Mouse (Mus musculus) ES-CJ7 (cell line): Measurements from ENCODE around the gene Dtl.

ENCODE experiments used
- DNase-seq: peaks from one replicate; pipeline ENCODE4 v3.0.0; 2011; ENCODE audit warnings: low read depth, low spot score

Dtl gene

DNA sequence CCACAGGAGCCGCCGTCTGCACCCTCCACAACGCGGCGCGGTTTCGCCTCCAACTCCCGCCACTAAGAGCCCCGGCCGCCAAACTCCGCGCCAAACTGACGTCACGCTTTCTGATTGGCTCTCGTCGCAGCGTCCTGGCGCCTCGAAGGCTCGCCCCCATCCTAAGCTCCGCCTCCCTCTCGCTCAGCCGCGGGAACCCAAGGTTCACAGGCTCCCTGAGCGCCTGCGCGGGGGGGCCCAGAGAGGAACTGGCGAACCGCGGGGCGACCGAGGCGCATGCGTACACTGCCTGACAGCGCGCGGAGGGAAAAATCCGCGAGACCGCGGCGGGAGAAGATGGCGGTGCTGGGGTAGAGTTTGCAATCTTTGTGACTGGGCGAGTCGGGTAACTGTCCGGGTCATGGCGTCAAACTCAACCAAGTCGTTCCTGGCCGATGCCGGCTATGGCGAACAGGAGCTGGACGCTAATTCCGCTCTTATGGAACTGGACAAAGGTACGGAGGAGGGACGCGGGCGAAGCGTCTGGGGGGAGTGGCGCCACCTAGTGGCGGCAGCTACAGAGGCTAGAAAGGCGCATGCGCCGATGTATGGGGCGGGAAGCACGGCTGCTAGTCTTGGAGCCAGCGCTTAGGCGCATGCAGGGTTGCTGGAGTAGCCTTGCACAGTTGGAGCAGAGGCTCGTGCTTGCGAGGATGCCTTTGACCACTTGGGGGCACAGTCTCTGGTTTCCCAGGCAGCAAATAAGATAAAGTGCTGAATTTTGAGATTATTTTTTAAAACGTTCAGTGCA lies at the start of gene Dtl, which contains the start of gene Ints7:
Gene Dtl, minus strand, starts transcription at position 87 of the 790 bp plus-strand sequence.
Gene Ints7, plus strand, starts transcription at position 179 of the 790 bp plus-strand sequence.
- peak; percentile 100 for DNase-seq

DNA sequence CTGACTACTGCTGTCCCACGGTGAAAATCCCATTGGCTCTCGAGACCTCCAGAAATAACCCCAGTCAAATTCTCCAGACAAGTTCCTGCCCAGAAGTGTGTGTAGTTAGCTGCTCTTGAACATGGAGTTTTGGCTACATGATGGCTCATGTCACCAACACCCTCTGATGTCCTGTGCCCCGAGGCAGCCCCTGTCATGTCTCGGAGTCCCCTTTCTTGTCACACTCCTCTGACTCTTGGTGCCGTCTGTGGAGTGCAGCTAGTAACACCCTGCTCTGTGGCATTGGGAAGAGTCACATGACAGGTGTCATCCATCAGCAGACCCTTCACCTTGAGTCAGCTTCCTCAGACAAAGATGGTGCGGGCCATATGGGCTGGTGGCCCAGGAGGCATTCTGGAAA lies 49.7 kb upstream of the Dtl start:
- no peak for DNase-seq

GRCm38 (mm10) chr1:191624492-191624891 lies 49.1 kb upstream of the Dtl start:
- no peak for DNase-seq

GRCm38 (mm10) chr1:191622801-191623200 lies 47.5 kb upstream of the Dtl start:
- DNase-seq = no peak

- no peak for DNase-seq
Observed at GRCm38 (mm10) chr1:191621096-191621495, 45.8 kb upstream of the Dtl start.

DNA sequence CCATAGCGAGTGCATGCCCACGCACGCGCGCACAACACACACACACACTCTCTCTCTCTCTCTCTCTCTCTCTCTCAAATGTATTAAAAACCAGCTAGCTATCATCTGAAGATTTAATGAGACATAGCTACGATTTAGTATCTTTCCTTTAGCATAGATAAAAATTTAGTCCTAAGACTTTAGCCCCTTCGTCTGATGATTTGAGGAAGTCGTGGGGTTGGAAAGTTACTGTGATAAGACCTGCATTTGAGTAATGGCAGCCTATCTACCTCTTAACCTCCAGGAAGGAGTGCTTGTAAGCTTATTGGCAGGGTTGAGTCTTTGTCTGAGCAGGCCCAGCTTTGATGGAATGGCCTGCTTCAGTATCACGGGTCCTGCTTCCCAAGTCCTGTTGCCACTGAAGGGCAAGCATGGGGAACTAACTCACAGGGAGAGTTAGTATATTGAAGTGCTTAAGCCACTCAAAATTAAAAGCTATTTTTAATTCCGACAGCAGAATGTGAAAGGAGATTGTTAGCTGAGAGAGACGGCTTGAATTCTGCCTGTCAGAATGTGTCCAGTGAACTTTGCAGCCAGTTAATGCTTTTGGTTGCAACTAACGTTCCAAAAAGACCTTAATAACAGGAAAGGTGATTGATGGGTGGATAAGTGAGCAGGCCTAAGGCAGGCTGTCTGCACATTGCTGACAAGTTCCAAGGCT lies 42.9 kb upstream of the Dtl start:
- DNase-seq = no peak

DNA sequence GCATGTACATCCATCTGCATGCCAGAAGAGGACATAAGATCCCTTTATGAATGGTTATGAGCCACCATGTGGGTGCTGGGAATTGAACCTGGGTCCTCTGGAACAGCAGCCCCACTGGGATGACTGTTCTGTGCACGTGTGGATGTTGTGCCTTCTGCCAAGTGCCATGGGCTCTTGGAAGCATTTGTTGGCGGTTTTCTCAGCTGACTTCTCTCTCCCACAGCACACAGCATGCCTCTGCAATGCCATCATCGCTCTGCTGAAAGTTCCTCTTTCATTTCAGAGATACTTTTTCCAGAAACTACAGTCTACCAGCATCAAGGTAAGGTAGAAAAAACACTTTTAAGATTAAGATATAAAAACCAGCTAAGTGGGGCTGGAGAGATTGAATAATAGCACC lies 42.2 kb upstream of the Dtl start:
- DNase-seq = no peak

GRCm38 (mm10) chr1:191616245-191616644 lies 40.9 kb upstream of the Dtl start:
- peak; percentile 83 for DNase-seq

- DNase-seq = no peak
Observed at GRCm38 (mm10) chr1:191612877-191613276, 37.5 kb upstream of the Dtl start.

DNA sequence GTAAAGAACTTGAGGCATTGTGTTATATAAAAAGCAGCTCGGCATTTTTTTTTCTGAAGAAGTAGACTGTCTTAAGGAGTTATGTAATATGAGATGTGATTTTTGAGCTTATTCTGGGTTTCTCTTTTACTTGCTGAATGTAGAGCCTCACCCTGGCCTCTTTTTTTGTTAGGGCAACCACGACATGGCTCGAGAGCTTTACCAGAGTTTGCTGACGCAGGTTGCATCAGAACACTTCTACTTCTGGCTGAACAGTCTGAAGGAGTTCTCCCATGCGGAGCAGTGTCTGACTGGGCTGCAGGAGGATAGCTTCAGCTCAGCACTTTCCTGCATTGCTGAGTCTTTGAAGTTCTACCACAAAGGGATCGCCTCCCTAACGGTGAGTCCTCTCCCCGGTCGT lies 36.3 kb upstream of the Dtl start:
- no peak for DNase-seq

- DNase-seq = no peak
Observed at GRCm38 (mm10) chr1:191610357-191610756, 35.0 kb upstream of the Dtl start.

GRCm38 (mm10) chr1:191609578-191609977 lies 34.2 kb upstream of the Dtl start:
- no peak for DNase-seq

- DNase-seq = no peak
Observed at GRCm38 (mm10) chr1:191609051-191609450, 33.7 kb upstream of the Dtl start.

DNA sequence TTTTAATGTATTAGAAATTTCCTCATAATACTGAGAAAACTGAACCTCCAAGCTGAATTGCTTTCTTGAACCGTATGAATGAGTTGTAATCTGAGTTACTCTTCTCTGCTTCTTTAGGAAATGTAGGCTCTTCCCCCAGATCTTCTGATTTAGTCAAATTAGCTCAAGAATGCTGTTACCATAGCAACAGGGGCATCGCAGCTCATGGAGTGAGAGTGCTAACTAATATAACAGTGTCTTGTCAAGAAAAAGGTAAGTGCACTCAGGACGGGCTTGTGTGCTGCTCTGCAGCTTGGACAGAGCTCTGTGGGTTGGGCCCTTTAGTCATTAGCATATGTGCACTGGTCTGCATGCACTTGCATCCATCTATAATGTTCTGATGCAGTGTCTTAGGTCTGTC lies 29.3 kb upstream of the Dtl start:
- DNase-seq = no peak

GRCm38 (mm10) chr1:191599210-191599609 lies 23.9 kb upstream of the Dtl start:
- no peak for DNase-seq

- DNase-seq = no peak
Observed at GRCm38 (mm10) chr1:191596076-191596475, 20.7 kb upstream of the Dtl start.

- DNase-seq = no peak
Observed at GRCm38 (mm10) chr1:191592016-191592720, 16.8 kb upstream of the Dtl start.

DNA sequence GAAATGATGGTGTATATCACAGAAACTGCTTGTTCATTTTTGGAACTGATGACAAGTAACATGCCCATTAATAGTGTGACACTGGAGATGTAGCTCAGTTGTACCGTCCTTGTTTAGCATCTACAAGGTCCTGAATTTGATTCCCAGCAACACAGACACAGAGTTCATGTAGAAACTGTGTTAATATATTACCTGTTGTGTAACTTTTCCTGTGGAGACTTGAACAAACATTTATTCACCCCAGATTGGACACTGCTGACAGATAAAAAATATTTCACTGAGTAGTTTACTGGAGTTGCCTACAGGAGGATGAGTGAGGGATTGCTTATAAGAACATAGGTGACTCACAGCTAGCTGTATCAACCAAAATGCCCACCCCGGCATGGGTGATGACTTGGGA lies 13.4 kb upstream of the Dtl start:
- no peak for DNase-seq

- DNase-seq = no peak
Observed at GRCm38 (mm10) chr1:191587062-191587461, 11.7 kb upstream of the Dtl start.

DNA sequence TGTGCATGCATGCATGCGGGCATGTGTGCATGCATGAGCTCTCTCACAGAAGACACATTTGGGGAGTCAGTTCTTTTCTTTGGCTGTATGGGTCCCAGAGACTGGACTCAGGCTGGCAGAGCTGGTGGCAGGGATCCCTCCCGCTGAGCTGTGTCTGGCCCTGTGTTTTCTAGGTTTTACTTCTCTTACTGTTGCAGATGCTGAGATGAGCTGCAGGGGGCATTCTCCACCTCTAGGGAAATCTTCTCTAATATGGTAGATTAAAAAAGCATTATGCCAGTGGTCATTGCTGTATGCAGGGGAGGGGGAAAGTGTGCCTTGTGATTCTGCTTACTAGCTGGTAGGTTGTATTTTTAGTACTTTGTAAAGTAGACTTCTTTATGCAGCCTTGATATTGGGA lies 10.4 kb upstream of the Dtl start:
- no peak for DNase-seq

DNA sequence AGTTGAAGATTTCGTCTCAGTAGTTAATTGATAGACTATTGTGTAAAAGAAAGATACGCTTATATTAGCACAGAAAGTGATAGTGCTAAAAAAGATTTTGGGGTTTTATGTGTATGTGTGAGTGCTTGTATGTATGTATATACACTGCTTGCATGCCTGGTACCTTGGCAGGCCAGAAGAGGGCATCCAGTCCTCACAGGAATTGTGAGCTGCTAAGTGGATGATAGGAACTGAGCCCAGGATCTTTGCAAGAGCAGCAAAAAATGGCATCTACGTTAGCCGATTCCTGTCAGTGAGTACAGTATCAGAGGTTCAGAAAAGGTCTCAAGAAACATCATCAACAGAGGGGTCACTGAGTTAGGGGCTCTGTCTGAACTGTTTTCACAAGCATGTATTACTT lies 9.1 kb upstream of the Dtl start:
- DNase-seq = peak; percentile 25

DNA sequence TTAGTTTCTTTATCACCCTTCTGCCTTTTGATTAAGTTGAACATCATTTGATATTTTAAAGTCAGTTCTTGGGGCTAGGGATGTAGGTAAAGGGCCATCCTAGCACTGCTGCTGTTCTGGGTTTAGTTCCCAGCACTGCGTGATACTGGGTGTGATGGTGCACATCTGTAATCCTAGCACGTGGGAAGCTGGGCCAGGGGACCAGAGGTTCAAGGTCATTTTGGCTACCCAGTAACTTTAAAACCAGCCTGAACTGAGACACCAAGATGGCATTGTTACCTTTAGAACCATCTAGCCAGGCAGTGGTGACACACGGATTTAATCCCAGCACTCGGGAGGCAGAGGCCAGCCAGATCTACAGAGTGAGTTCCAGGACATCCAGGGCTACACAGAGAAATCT lies 8.5 kb upstream of the Dtl start:
- no peak for DNase-seq
